Mouse (Mus musculus) bone marrow, adult 2 months (tissue): ENCODE measurements around the gene Glcci1.

Source experiments
- CTCF ChIP-seq: fragments of 200-500 bp; IDR thresholded peaks from 2 replicates; pipeline ENCODE4 v1.5.1; 2011; ENCODE audit warnings: low read length, control low read depth; ENCODE audit not compliant: control insufficient read depth, insufficient read depth
- POLR2A ChIP-seq: fragments of 200-500 bp; IDR thresholded peaks from 2 replicates; pipeline ENCODE4 v1.6.1; 2011; ENCODE audit warnings: low read depth, mild to moderate bottlenecking, control low read depth, low read length, borderline replicate concordance; ENCODE audit not compliant: control insufficient read depth

DNA sequence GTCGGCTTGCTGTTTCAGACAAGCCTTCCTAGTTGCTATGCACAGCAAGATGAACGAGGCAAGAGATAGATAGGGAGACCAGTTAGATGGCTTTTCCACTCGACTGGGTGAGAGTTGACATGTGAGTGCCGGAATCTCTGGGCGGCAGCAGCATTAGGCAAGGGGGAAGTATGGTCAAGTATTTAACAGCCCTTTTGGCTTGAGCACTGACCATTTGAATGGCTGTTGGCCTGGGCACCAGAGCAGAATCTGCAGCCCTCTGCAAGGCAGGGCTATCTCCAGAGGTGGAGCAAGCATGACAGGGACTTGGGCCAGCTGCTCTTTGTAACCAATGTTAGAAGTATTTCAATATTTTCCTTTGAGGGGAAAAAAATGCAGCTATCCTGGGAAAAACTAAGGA lies 36.5 kb upstream of the Glcci1 start:
- no peak for TF ChIP-seq CTCF
- no peak for TF ChIP-seq POLR2A
